Mouse (Mus musculus): Measurements from ENCODE around the gene Syt12. TPM values are rescaled to one million over a fixed set of nuclear protein-coding genes. Genes with fewer than 3 reads are reported as not detected.
"Not testable (repeated sequence)": the region's sequence is repeated elsewhere in the genome, so short reads cannot be mapped to it uniquely, and the experiment has no call there.

The Syt12 gene
- polyA plus RNA-seq, 1 experiment from 2014 or later: 1.8 TPM

DNA sequence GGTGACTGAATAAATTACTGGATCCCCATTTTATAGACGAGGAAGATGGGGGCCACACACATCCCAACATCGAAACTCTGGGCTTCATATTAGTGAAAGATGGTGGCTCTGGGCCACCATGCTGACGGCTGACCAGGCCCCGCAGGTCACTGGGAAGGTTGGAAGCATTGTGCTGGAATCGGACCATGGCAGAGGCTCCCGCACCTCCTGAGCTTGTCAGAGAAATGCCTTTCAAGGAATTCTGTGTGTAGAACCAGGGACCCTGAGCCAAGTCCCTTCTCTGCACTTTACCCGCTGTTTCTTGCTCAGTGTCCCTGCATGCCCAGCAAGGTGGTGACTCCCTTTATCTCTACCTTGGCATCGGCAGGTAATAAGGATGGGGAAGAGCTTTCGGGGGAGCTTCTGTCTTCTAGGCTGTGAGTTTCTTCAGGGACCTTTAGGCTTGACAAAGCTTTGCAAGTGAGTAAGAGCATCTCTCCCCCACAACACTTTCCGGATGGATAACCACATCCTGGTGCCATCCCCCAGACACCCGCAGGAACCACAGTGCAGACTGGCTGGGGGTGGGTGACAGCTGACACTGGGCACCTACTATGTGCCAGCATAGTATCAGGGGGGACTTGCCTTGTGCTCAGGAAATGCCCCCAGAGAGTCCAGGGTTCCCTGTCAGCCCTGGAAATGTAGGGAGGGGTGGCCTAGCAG is 1.9 kb downstream of the Syt12 start:
- Histone ChIP-seq H3K27ac (ENCODE audit: low read length) (no peak overlapping the region), H3K36me3 (ENCODE audit: control insufficient read depth, insufficient read depth) (no peaks in the 10 kb centered on the region), H3K4me1 (replicated peaks; ENCODE audit: control insufficient read depth, insufficient read depth, low read length) (peaks cover 6% of the 10 kb centered on the region), H3K4me2 (ENCODE audit: low read length) (no peak overlapping the region), H3K4me3 (replicated peaks; ENCODE audit: low read length) (no peak overlapping the region), H3K9me3 (ENCODE audit: control insufficient read depth, low read length) (no peaks in the 10 kb centered on the region), H3K27me3 (replicated peaks; ENCODE audit: control insufficient read depth, insufficient read depth, low read length) (peaks cover 19% of the 10 kb centered on the region), H3K9ac (replicated peaks; ENCODE audit: low read depth, low read length) (no peak overlapping the region)
- no peak for ATAC-seq
- WGBS: 72% methylated on average over 11 of the region's 11 CpGs

DNA sequence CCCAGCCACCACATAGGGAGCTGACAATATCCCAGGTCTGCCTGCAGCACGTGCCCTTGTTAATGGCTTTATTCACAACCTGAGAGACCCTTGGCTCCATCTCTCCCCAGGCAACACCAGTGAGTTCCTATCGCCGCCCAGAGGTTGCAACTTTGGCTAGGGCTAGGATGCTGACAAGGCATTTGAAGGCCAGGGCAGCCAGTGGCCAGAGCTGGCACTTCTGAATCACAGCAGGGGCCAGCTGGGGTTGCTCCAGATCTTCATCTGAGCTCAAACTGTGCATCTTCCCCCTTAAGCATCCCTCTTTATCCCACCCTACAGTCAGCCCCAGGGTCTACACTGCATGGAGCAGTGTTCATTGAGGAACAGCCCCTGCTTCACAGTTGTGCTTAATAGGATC is 2.5 kb downstream of the Syt12 start:
- peaks cover 19% of the 10 kb centered on the region for H3K27me3 ChIP-seq (replicated peaks; ENCODE audit: control insufficient read depth, insufficient read depth, low read length)
- H3K36me3 ChIP-seq (ENCODE audit: control insufficient read depth, insufficient read depth): no peaks in the 10 kb centered on the region
- WGBS: 51% methylated on average over 3 of the region's 3 CpGs
- no peak for ATAC-seq
- H3K4me1 ChIP-seq (replicated peaks; ENCODE audit: control insufficient read depth, insufficient read depth, low read length): peaks cover 6% of the 10 kb centered on the region
- H3K27ac ChIP-seq (ENCODE audit: low read length): no peak overlapping the region
- no peak overlapping the region for H3K4me2 ChIP-seq (ENCODE audit: low read length)
- no peak overlapping the region for H3K4me3 ChIP-seq (replicated peaks; ENCODE audit: low read length)
- no peaks in the 10 kb centered on the region for H3K9me3 ChIP-seq (ENCODE audit: control insufficient read depth, low read length)
- H3K9ac ChIP-seq (replicated peaks; ENCODE audit: low read depth, low read length): no peak overlapping the region

DNA sequence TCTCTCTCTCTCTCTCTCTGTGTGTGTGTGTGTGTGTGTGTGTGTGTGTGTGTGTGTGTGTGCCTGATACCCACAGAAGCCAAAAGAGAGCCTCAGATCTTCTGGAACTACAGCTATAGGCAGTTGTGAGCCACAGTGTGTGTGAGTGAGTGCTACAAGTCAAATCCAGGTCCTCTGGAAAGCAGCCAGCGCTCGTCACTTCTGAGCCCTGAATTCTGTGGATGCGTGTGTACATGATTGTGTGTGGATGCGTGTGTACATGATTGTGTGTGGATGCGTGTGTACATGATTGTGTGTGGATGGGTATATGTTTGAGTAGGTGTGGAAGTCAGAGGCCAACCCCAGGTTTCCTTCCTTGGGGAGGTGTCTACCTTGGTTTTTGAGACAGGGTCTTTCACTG is 3.7 kb downstream of the Syt12 start:
- Histone ChIP-seq H3K27ac (ENCODE audit: low read length) (no peak overlapping the region), H3K4me3 (replicated peaks; ENCODE audit: low read length) (no peak overlapping the region), H3K36me3 (ENCODE audit: control insufficient read depth, insufficient read depth) (no peaks in the 10 kb centered on the region), H3K9me3 (ENCODE audit: control insufficient read depth, low read length) (no peaks in the 10 kb centered on the region), H3K27me3 (replicated peaks; ENCODE audit: control insufficient read depth, insufficient read depth, low read length) (peaks cover 19% of the 10 kb centered on the region), H3K4me2 (ENCODE audit: low read length) (no peak overlapping the region), H3K9ac (replicated peaks; ENCODE audit: low read depth, low read length) (no peak overlapping the region), H3K4me1 (replicated peaks; ENCODE audit: control insufficient read depth, insufficient read depth, low read length) (peaks cover 6% of the 10 kb centered on the region)
- no peak for ATAC-seq
- 83% methylated on average over 5 of the region's 5 CpGs for WGBS

DNA sequence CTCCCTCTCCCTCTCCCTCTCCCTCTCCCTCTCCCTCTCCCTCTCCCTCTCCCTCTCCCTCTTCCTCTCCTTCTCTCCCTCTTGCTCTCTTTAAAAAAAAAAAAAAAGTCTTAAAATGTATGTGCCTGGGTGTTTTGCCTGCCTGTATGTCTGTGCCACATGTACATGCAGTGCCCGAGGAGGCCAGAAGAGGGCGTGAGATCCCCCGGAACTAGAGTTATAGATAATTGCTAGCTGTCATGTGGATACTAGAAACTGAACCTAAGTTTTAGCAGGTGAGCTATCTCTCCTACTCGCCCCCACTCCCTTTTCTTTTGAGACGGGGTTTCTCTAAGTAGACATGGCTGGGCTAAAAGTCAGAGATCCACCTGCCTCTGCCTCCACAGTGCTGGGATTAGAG is 8.9 kb downstream of the Syt12 start:
- no peaks in the 10 kb centered on the region for H3K36me3 ChIP-seq (ENCODE audit: control insufficient read depth, insufficient read depth)
- 29% methylated on average over 5 of the region's 5 CpGs for WGBS
- no peak overlapping the region for H3K27ac ChIP-seq (ENCODE audit: low read length)

DNA sequence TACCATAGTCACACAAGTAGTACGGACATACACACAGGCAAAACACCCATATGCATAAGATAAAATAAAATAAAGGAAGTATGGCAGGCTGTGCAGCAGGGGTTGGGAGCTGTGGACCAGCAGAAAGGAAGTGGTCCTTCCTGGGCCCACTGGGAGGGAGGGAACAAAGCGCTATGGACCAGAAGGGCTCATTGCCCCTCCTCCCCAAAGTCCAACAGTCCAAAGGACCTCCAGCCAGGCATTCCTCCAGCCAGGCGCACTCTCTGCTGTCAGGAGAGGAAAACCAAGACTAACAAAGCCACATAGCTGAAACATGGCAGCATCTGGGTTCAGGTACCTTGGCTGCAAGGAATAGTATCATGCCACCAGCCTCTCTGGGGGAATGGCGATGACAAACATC is 12.6 kb downstream of the Syt12 start:
- Histone ChIP-seq H3K9me3 (ENCODE audit: control insufficient read depth, low read length) (no peaks in the 10 kb centered on the region), H3K36me3 (ENCODE audit: control insufficient read depth, insufficient read depth) (no peaks in the 10 kb centered on the region), H3K27me3 (replicated peaks; ENCODE audit: control insufficient read depth, insufficient read depth, low read length) (no peaks in the 10 kb centered on the region), H3K4me2 (ENCODE audit: low read length) (no peak overlapping the region), H3K27ac (ENCODE audit: low read length) (no peak overlapping the region), H3K4me1 (replicated peaks; ENCODE audit: control insufficient read depth, insufficient read depth, low read length) (no peaks in the 10 kb centered on the region), H3K4me3 (replicated peaks; ENCODE audit: low read length) (no peak overlapping the region), H3K9ac (replicated peaks; ENCODE audit: low read depth, low read length) (no peak overlapping the region)
- no peak for ATAC-seq
- 87% methylated on average over 4 of the region's 4 CpGs for WGBS

More for the DNA sequence above, 8.9 kb downstream of the Syt12 start:
- no peak overlapping the region for H3K4me2 ChIP-seq (ENCODE audit: low read length)
- ATAC-seq: no peak
- H3K4me3 ChIP-seq (replicated peaks; ENCODE audit: low read length): no peak overlapping the region
- H3K9ac ChIP-seq (replicated peaks; ENCODE audit: low read depth, low read length): no peak overlapping the region
- H3K9me3 ChIP-seq (ENCODE audit: control insufficient read depth, low read length): no peaks in the 10 kb centered on the region
- no peaks in the 10 kb centered on the region for H3K27me3 ChIP-seq (replicated peaks; ENCODE audit: control insufficient read depth, insufficient read depth, low read length)
- no peaks in the 10 kb centered on the region for H3K4me1 ChIP-seq (replicated peaks; ENCODE audit: control insufficient read depth, insufficient read depth, low read length)

DNA sequence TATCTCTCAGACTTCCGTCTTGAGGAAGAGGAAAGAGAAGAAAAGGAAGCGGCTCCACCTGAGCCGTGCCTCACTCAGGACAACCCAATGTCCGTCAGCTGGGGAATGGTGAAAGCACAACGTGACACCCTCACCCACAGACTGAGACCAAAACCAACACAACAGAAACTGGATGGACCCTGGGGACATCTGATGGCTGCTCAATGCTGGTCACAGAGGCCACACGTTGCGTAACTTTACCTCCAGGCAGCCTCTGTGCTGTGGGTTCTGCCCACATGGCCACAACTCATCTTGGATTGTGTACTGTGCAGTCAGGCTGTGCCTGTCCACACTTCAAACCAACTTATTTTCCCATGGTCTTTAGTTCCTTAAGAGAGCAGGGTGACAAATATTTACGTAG is 15.3 kb downstream of the Syt12 start:
- no peak for ATAC-seq

DNA sequence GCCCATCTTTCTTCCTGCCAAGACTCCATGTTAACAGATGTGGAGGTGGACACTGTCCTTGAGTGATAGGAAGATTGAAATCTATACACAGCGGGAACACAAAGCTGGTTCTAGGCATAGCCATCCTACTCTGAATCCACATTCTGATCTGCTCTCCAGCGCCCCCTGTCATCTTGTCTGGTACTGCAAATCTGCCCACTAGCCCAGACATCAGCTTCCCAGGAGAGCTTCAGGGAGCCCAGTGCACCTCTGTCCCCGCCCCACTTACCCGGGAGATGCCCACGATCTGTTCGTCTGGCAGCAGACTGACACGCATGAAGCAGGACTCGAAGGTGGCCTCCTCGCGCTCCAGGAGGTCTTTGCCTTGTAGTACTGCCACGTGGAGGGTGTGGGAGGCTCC is 21.0 kb downstream of the Syt12 start:
- Histone ChIP-seq H3K9ac (replicated peaks; ENCODE audit: low read depth, low read length) (no peak overlapping the region), H3K4me3 (replicated peaks; ENCODE audit: low read length) (no peak overlapping the region), H3K36me3 (ENCODE audit: control insufficient read depth, insufficient read depth) (no peaks in the 10 kb centered on the region), H3K9me3 (ENCODE audit: control insufficient read depth, low read length) (no peaks in the 10 kb centered on the region), H3K27ac (ENCODE audit: low read length) (no peak overlapping the region), H3K4me1 (replicated peaks; ENCODE audit: control insufficient read depth, insufficient read depth, low read length) (peaks cover 8% of the 10 kb centered on the region), H3K27me3 (replicated peaks; ENCODE audit: control insufficient read depth, insufficient read depth, low read length) (no peaks in the 10 kb centered on the region), H3K4me2 (ENCODE audit: low read length) (no peak overlapping the region)
- WGBS: 9% methylated on average over 11 of the region's 11 CpGs
- no peak for ATAC-seq

More for the DNA sequence above, 15.3 kb downstream of the Syt12 start:
- no peak overlapping the region for H3K27ac ChIP-seq (ENCODE audit: low read length)
- WGBS: 92% methylated on average over 8 of the region's 8 CpGs
- H3K9ac ChIP-seq (replicated peaks; ENCODE audit: low read depth, low read length): no peak overlapping the region
- H3K4me1 ChIP-seq (replicated peaks; ENCODE audit: control insufficient read depth, insufficient read depth, low read length): no peaks in the 10 kb centered on the region
- H3K36me3 ChIP-seq (ENCODE audit: control insufficient read depth, insufficient read depth): no peaks in the 10 kb centered on the region
- H3K4me2 ChIP-seq (ENCODE audit: low read length): no peak overlapping the region
- no peaks in the 10 kb centered on the region for H3K9me3 ChIP-seq (ENCODE audit: control insufficient read depth, low read length)
- H3K27me3 ChIP-seq (replicated peaks; ENCODE audit: control insufficient read depth, insufficient read depth, low read length): no peaks in the 10 kb centered on the region
- no peak overlapping the region for H3K4me3 ChIP-seq (replicated peaks; ENCODE audit: low read length)

DNA sequence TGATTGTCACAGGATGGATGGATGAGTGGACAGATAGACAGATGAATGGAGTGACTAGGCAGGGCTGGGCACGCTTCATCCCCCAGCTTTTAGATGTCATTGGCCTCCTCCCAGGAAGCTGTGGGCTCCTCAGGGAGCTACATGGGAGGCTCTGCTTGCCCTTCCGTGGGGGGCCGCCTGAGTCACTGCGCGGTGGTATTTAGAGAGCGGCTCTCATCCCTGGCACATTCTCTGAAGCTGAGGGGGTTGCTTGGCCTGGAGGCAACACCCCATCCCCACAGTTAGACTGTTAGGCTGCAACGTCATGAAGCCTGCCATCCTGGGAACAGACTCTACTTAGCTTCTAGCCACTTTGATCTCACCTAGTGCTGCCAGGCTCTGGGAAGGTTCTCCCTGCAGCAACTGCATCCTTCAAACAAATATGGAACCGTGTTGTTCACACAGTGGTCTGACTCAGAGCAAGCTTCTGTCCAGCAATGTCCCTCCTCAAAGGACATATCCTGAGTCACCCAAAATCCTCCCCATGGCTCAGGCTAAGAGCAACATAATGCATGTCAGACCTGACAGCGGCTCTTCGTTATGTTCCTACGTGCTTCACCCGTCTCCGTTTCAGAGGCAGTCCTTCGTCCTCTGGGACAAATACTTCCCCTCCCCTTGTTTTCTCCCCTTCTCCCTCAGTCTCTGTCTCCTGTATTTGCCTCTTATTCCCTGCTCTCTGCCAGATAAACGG is 22.0 kb downstream of the Syt12 start:
- Histone ChIP-seq H3K9ac (replicated peaks; ENCODE audit: low read depth, low read length) (no peak overlapping the region), H3K4me1 (replicated peaks; ENCODE audit: control insufficient read depth, insufficient read depth, low read length) (peaks cover 8% of the 10 kb centered on the region), H3K27ac (ENCODE audit: low read length) (no peak overlapping the region), H3K9me3 (ENCODE audit: control insufficient read depth, low read length) (no peaks in the 10 kb centered on the region), H3K4me3 (replicated peaks; ENCODE audit: low read length) (no peak overlapping the region), H3K4me2 (ENCODE audit: low read length) (no peak overlapping the region), H3K36me3 (ENCODE audit: control insufficient read depth, insufficient read depth) (no peaks in the 10 kb centered on the region), H3K27me3 (replicated peaks; ENCODE audit: control insufficient read depth, insufficient read depth, low read length) (no peaks in the 10 kb centered on the region)
- 76% methylated on average over 15 of the region's 15 CpGs for WGBS
- no peak for ATAC-seq

DNA sequence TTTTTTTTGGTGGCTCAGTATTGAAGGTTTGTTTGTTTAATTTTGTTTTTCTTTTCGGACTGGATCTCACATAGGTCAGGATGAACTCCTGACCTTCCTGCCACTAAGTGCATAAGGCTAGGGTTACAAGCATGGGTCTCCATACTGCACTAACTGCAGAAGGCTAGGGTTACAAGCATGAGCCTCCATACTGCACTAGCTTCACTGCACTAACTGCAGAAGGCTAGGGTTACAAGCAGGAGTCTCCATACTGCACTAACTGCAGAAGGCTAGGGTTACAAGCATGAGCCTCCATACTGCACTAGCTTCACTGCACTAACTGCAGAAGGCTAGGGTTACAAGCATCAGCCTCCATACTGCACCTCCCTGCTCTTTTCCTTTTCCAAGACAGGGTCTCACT is 23.2 kb downstream of the Syt12 start:
- not testable (repeated sequence) for ATAC-seq; H3K27me3 ChIP-seq (replicated peaks; ENCODE audit: control insufficient read depth, insufficient read depth, low read length); H3K4me1 ChIP-seq (replicated peaks; ENCODE audit: control insufficient read depth, insufficient read depth, low read length); H3K9me3 ChIP-seq (ENCODE audit: control insufficient read depth, low read length); H3K36me3 ChIP-seq (ENCODE audit: control insufficient read depth, insufficient read depth); H3K4me2 ChIP-seq (ENCODE audit: low read length); H3K27ac ChIP-seq (ENCODE audit: low read length); H3K9ac ChIP-seq (replicated peaks; ENCODE audit: low read depth, low read length); H3K4me3 ChIP-seq (replicated peaks; ENCODE audit: low read length)
- 81% methylated on average over 1 of the region's 1 CpGs for WGBS

Measured in forebrain, embryonic 16.5 days (tissue).